Mouse (Mus musculus): ENCODE measurements around the gene Tigd3.

The Tigd3 gene

DNA sequence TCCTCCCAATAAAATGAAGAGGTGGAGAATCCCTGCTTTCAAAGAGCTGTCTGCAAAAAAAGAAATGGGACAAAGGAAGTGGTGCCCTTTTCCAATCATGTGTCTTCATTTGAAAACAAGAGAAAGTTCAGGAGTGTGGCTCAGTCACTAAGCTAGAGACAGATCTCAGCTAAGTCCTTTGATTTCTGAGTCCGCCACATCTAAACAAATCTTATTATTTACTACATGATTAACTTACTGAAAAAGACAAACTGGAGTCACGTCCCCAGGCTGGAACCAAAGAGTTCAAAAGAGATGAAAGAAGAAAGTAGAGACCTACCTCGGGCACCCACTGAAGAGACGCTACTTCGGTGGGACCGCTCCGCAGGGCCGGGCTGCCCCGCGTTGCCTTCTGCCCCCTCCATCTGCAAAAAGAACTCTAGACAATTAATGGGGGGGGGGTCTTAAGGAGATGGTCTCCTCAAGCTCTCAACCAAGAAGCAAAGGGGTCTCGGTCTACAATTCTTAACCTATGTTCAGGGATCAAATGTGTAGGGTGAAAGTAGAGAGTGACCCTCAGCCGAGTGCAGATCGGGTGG lies 19.5 kb downstream of the Tigd3 start:
- no peak for DNase-seq

DNA sequence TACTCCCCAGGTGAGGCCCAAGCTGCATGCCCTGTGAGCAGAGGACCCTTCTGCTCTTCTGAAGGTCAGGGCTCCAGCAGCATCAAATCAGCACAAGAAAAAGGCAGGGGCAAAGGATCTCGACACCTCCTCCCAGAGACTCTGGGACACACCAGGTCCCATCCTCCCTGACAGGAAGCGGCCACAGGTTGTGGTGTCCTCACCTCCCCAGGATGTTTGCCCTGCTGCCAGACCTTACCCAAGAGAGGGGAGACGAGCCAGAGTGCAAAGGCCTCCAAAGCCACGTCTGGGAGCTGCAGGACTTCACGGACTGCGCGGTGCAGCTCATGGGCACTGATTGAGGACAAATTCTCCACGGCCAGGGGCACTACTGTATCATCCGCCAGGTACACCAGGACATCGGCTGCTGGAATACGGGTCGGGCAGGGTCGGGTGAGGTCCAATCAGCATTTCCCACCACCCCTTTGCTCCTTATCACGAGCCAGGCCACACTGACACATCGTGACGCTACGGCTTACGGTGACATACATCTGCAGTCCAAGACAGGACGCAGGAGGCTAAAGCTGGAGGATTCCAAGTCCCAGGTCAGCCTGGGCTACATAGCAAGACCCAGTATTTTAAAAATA lies 20.9 kb downstream of the Tigd3 start:
- no peak for DNase-seq

GRCm38 (mm10) chr19:5872528-5872927 lies 21.4 kb downstream of the Tigd3 start:
- no peak for DNase-seq

DNA sequence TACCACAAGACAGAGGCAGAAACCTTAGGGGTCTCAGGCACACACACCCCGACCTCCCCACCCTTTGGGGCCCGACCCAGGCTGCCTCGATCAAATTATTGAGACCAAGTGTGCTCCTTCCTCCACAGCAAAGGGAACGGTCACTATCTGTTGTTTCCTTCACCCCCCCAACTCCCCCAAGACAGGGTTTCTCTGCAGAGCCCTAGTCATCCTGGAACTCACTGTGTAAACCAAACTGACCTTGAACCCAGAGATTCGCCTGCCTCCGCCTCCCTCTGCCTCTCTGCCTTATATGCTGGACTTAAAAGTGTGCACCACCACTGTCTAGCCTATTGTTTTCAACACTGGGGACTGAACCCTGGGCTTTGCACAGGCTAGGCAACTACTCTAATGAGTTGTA lies 22.3 kb downstream of the Tigd3 start:
- DNase-seq, result no peak

GRCm38 (mm10) chr19:5871273-5871672 lies 22.7 kb downstream of the Tigd3 start:
- no peak for DNase-seq

- DNase-seq, result no peak
Measured at GRCm38 (mm10) chr19:5868096-5868495, 25.9 kb downstream of the Tigd3 start.

GRCm38 (mm10) chr19:5864710-5865398 lies 29.1 kb downstream of the Tigd3 start:
- no peak for DNase-seq

- DNase-seq, result no peak
Measured at GRCm38 (mm10) chr19:5863776-5864175, 30.2 kb downstream of the Tigd3 start.

- no peak for DNase-seq
Measured at GRCm38 (mm10) chr19:5862335-5863085, 31.4 kb downstream of the Tigd3 start.

DNA sequence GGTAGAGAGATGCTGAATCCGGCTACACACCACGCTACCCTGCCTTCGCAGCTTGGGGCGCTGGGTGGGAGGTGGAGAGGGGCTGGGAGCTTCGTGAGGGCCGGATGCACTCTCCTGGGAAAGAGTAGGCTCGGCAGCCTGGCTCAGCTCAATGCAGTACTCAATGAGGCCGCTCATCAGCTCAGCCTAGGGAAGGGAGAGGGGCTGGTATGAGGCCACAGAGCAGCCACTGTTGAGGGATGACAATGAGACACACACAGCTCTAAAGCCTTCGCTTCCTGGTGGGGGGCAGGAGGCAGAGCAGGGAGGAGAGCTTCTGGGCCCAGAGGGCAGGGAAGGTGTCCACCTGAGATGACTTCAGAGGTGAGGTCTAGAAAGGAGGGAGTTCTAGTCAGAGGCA lies 37.3 kb downstream of the Tigd3 start:
- no peak for DNase-seq

- DNase-seq, result peak; percentile 29
Measured at GRCm38 (mm10) chr19:5852035-5852722, 41.8 kb downstream of the Tigd3 start.

DNA sequence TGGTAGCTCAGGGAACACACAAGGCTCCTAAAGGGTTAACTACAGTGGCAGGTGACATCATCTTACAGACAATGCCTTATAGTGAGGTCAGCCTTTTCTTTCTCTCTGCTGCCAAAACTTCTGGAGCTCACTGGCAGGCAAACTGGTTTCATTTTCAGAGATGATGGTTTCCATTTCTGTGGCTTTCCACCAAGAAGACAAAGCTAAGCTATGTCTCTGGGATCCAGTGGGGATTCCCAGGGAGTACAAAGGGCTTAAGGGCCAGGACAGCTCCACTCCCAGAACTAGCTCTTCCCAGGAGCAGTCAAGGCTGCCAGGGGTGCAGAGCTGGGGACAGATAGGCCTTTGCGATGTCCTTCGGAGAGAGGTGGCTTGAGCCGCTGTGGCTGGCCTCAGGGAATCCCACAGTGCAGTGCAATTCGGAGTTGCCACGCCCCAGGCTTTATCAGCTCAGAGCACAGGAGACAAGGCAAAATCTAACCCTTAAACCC lies 42.4 kb downstream of the Tigd3 start:
- DNase-seq, result no peak

DNA sequence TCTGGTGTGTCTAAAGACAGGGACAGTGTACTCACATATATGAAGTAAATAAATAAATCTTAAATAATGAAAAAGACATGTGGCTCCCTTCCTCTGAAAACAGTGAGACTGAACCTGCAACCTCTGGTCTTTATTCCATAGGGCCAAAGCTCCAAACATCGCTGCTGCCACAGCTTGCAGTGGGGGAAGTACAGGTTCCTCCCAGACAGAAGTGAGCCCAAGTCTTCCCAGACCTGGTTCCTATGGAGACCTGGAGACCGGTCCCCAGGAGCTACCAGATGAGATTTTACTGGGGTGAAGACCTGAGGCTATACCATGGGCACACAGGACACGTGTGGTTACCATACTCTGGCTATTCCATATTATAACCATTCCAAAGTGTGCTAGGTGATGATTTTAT lies 43.1 kb downstream of the Tigd3 start:
- no peak for DNase-seq

DNA sequence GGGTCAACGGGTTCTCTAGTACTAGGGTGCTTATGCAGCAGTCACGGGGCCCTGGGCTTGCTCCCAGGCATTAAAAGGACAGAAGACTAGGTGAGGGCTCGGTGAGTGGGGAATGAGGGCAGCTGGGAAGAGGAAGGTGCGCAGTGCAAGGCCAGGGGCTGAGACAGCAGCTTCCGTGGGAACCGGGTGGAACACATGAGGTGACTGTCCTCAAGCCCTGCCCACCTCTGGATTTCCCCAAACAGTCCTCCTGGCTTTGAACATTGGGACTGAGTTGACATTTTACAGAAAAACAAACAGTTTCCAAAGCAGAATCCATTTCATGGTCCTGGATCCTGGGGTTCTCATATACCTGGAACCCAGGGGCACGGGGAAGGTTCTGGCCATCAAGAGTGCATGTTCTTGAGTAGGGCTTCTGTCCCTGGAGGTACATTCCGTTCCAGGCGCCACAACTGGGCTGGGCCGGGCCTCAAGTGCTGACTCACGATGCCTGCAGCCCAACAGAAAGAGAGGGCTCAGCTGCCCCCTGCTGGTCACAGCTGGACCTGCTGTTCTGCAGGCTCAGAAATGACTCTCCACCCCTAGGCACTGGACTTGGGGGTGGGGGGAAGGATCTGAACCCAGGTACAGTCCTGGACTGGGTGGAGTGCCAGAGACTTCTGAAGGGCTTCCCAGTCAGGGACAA lies 44.0 kb downstream of the Tigd3 start:
- DNase-seq, result peak; percentile 93

DNA sequence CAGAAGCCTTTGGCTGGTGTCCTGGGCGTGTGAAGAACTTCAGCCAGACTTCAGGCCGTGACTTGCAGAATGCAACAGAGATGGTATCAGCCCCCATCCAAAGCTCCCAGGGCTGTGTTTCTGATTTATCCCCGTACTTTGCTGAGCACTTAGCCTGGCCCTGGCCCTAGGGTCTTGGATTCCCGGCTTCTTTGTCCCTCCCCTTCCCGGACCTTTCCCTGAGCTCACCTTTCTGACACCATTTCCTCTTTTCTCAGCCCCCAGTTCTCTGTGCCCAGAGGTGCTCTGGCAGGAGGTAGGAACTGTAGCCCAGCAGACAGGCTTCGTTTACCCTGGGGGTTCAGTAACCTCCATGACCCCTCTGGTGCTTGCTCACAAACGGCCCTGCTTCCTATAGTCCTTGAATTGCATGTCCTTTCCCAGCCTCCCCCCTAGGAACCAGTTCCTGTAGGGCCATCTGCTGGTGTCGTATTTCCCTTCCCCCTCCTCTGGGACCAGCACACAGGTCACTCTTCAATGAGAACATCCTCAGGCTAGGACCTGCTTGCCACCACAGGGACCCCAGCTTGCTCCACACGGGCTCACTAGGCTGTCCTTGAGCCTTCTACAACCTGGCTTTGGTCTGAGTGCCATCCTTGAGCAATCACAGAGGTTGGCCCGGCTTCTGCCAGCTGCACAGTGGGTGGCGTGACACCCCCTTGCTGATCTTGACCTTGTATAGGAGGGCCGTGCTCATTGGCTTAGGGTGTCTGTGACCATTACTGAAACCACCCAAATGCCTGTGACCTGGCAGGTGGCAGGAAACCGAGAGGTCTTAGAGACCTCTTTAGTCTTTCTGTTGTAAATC lies 44.9 kb downstream of the Tigd3 start:
- peak; percentile 83 for DNase-seq

GRCm38 (mm10) chr19:5848032-5848825 lies 45.7 kb downstream of the Tigd3 start:
- peak; percentile 83 for DNase-seq

- peak; percentile 74 for DNase-seq
Measured at GRCm38 (mm10) chr19:5847306-5847796, 46.6 kb downstream of the Tigd3 start.

DNA sequence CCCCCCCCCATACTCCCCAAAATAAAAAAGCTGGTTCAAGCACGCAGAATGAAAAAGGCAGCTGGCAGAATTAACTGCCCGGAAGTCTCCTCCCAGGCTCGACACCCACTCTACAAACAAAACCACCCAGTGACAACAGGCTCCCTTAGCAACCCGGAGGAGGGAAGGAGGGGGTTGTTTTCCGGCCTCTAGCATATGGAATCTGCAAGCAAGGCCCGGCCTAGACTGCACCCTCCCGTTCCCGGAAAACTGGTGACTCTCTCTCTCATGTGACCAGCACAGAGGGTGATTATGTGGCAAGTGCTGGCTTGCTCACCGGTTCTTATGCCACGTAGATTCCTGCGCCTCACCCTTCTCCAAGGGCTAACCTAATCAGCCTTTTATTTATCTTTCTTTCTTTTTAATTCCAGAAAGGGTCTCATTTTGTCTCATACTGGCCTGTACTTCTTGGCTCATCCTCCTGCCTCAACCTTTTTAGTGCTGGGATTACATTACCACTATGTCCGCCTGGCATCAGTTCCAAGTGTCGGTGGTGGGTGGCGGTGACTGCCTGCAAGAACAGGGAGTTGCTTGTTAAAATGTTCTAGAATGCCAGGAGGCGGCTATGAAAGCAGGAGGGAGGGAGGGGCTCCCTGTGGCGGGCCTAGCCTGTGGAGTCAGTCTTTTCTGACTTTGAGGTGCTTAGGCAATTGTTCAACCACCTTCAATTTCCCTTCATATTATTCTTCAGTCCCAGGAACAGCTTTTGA lies 47.2 kb downstream of the Tigd3 start:
- DNase-seq, result peak; percentile 96

DNA sequence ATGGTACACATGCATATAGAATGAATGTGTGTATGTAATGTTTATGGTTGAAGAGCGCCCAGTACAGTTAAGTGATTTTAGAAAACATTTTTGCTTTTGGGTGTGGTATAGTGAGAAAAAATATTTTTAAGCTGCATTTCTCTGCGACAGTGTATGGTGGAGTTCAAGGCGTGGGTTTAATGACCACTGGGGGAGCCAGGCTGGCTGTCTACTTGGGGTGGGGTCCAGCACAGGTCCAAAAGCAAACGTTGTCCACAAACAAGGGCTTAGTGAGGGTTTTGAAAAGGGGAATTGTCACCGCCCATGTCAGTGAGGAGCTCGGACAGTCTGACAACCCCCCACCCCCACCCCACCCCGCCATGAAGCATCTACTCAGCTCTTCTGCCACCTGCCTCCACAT lies 47.8 kb downstream of the Tigd3 start:
- peak; percentile 80 for DNase-seq

All from cerebellum, adult 9-11 months (tissue).